Mouse (Mus musculus) urinary bladder, adult 18-20 months (tissue): ENCODE data around the gene Klhdc8b.

Source experiments
- DNase-seq, 2 experiments: peaks; one replicate each; pipeline ENCODE4 v3.0.0; 2022; ENCODE audit warnings: low spot score in 2 of 2, mixed read lengths in 2 of 2

Klhdc8b gene

DNA sequence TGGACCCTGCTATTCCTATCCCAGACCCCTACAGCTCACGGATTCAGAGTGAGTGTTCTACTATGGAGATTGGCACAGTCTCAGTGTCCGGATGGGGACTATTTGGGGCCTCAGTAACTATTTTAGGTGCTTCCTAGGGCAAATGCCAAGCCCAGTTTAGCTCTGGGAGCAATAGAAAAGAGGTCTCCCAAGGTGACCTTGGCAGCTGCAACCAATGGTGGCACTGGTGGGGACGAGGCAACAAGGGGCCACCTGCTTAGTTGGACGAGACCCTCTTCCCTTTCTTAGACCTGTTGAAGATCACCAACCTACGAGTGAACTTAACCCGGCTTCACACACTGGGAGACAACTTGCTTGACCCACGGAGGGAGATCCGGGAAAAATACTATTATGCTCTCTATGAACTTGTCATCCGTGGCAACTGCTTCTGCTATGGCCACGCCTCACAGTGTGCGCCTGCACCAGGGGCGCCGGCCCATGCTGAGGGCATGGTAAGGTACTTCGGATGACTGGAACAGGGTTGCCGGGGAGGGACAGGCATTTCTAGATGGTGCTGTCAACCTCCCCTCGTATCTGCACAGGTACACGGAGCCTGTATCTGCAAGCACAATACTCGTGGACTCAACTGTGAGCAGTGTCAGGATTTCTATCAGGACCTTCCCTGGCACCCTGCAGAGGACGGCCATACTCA is 20.3 kb upstream of the Klhdc8b start:
- no peak for DNase-seq

DNA sequence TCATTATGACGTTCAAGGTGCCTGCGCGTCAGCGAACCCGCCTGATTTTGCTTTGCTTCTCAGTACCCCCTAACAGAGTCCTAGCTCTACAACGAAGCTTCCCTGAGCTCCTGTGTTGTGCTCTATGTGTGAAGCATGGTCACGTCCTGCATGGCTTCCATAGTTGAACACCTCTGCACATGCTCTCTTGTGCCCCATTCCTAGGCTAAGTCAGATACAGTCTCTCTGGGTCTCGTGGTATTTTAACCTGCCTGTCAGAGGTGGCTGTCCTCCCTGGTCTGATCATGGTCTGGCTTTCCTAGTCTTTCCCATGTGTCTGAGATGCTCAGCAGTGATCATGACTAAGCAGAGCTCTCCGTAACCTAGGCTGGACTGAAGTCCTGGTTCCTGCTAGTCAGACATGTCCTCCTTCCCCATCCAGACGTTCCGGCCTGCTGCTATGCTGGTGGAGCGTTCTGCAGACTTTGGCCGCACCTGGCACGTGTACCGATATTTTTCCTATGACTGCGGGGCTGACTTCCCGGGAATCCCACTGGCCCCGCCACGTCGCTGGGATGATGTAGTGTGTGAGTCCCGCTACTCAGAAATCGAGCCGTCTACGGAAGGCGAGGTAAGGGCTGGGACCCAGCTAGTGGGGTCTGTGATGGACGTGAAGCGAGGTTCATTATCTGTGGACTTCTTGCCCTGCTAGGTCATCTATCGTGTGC is 19.6 kb upstream of the Klhdc8b start:
- DNase-seq = no peak

DNA sequence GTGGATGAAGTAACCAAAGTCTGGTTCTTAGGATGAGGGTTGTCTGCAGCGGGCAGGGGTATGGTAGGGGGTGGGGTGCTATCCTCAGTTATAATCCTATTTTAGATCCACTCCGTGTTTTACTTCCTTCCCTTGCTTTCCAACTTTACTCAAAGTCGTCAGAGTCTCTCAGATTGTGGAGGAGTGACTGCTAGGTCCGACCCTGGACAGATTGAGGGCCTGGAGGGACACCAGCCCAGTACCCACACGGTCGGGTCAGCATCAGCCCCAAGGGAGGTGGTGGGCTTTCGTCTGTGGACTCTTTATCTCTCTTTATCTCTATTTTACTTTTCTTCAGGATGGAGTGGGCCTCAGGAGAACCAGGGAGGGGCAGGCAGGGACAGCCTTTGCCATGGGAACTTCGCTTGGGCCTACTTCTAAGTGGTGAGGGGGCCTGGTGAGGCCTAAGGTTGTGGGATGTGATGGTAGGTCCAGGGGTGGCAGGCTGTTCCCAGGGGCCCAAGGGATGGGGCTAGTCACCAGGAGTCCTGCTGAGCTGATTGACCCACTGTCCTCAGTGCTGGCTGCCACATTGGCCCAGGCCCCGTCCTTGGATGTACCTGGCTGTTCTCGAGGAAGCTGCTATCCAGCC is 18.5 kb upstream of the Klhdc8b start, which contains the start of gene Lamb2:
Gene Lamb2, plus strand, starts transcription at position 16 of the 631 bp plus-strand sequence.
- peak in 1 of 2 experiments; percentile 51 for DNase-seq

DNA sequence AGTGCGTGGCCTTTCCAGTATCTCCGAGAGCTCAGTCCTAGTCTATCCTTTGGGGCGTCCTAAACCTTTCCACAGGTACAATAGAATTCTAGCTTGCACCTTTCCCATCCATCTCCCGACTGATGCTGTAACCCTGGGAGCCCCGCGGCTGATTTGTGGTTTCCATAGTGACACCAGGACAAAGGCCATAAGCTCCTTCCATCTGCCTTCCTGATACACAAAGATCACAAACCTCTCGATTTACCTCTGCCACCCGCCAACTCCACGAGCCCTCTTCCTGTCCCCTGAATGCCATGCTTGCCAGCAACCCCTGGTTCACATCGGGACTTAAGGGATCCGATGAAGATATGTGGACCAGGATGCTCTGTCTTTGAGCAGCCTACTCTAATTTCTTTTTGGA is 17.9 kb upstream of the Klhdc8b start:
- peak in 1 of 2 experiments; percentile 38 for DNase-seq

DNA sequence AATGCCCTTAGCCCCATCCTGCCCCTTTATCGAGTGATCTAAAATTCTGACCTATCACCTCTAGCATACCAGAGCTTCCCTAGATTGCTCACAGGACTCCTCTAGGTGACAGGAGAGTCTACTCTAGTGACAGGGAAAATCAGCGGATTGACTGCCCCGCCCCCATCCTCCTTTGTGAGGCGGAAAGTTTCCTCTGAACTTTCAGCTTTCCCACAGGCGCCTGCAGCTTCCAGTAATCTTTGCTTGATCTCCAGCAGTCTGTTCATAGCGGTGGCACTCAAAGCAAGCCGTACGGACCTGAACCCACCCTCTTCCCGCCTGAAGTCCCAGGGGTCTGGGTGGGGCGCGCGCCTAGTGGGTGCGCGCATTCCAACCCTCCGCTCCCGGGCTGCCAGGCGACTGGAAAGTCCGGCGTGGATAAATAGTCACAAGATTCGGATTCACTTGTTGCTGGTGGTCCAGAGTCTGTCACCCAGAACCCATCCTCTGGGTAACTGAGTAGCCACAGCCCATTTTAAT is 17.3 kb upstream of the Klhdc8b start:
- peak; percentile 60 to 82 for DNase-seq

DNA sequence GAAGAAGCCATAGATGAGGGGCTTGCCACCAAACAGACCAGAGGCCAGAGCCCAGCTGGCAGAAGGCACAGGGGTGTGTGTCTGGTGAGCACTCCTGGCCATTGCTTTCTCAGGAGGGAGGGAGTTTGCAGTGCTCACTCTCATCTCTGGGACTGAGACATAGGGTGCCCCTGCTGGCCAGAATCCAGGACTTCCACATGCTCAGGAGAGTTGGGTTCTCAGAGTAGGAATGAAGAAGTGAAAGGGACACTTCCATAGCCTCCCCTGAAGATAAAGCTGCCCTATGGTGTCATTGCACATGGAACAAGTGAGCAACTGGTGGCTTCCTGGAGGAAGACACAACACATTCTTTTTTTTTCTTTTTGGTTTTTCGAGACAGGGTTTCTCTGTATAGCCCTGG is 13.1 kb upstream of the Klhdc8b start:
- no peak for DNase-seq

DNA sequence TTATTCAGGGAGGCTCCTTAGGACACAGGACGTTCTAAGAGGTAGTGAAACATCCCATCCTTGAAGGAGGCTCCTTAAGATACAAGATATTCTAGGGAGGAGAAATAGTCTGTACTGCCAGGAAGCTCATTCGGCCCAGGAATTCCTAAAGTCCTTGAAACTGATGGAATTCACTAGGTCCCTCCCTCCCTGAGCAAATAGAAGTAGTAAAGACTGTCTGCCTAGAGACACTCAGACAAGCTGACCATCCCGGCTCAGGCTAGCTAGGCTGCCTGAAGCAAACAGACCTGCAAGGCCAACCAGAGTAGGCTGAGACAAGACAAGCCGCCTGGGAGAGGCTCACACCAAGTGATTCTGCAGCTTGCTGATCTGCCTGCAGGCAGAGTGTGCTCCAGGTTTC is 8.5 kb upstream of the Klhdc8b start:
- no peak for DNase-seq

DNA sequence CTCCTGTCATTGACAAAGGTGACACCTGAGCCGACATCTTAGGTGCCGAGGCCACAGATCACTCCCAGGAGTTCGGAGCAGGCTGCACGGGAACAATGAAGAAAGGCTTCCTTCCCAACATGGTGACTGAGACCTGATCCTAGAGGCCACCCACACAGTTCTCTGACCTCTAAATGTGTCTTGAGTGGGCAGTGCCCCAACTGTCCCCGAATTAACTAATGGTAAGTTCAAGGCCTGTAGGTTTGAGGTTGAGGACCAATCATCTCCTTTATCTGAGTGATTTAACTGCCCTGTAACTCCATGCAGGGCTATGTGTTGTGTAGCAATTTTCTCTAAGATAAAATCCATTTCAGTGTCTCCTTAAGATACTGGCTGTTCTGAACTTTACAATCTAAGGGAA is 8.0 kb upstream of the Klhdc8b start:
- DNase-seq = no peak

DNA sequence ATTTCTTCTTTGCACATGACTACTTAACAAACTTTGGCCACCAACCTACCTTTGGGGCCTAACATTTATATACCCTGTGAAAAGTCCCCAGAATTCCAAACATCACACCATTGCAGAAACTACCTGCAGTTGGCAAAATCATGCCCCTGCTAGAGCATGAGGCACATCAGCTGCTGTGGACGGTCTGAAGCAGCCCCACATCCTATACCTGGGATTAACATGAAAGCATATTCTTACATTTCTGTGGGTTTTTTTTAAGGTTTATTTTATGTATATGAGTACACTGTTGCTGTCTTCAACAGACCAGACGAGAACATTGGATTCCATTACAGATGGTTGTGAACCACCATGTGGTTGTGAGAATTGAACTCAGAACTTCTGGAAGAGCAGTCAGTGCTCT is 4.8 kb upstream of the Klhdc8b start:
- no peak for DNase-seq

DNA sequence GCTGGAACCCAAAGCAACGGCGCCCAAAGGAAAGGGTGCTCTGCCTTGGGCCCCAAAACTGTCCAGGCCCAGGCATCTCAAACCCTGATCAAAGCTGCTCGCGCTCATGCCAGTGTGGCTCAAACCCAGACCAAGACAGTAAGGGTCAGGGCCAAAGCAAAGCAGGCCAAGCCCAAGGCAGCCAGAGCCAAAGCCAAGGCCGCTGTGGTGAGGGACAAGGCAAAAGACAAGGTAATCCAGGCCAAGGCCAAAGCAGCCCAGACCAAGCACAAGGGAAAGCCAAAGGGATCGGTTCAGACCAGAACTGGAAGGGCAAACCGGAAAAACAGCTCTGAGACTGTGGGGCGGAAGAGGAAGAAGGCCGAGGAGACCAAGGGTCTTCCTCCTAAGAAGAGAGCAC is 2.3 kb upstream of the Klhdc8b start:
- no peak for DNase-seq

DNA sequence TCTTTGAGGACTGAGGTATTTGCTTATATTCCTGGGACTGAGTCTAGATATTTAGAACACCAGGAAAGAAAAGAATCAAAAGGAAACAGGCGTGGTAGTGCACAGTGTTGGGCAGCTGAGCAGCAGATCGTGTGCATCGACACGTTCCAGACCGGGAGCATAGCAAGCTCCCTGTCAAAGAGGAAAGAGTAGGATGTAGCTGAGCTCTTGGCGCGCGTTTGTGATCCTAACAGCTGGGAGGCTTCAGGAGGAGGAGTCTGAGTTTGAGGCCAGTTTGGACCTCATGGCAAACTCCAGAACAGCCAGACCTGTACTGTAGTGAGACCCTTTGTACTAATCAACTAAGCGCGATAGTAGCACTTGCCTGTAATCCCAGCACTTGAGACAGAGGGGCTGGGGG is 811 bp upstream of the Klhdc8b start:
- DNase-seq = no peak

DNA sequence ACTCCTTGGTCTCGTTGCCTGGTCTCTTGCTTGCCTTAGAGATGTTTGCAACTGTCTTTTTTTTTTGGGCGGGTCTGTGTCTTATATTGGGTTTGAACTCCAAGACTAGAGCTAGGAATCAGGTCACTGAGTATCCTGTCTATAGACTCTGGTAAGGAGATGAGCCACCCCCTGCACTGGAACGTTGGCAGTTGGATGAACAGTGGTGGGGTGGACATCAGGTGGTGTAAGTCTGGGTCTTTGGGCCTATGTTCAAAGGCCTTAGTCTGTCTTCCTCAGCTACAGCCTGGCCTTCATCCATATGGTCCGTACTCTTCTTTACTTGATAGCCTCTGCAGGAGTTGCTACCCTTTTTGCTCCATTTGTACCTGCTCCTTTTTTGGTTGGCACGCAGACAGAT is 294 bp upstream of the Klhdc8b start:
- no peak for DNase-seq

DNA sequence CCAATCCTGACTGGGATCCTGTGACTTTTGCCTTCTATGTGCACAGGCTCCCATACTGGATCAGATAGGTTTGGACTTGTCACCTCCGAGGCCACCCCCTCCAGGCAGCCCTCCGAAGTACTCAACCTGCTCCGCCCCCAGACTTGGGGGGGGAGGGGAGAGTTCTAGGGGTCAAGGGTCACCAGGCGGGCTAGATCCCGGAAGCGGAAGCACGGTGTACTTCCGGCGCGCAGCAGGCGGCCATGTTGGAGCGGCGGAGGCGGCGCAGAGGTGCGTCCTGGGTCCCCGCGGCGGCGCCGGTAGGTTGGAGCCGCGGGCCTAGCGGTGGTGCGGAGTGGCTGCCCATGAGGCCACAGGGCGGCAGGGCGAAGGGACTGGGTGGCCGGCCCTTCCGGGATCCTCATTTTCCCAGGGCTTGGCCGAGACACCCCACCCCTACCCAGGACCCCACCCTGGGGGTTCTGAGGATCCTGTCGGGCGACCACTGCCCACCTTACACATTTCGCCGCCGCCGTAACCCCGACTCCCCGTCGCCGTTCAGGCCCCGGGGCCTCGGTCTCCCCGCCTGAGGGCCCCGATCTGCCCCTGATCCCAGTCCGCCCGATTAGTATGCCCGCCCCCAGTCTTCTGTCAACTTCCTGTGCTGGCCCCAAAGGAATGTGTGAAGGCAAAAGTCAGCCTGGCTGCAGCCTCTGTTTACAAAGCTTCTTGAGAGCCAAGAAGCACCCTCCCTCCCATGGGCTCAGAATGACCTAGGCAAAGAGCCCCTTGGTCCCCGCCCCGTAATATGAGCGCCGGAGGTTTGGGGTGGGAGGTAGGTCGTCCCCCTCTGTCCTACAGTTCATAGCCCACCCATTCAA is 832 bp downstream of the Klhdc8b start, which contains the start of gene Ccdc71:
Gene Ccdc71, plus strand, starts transcription at position 209 of the 860 bp plus-strand sequence.
- peak; percentile 72 to 82 for DNase-seq

DNA sequence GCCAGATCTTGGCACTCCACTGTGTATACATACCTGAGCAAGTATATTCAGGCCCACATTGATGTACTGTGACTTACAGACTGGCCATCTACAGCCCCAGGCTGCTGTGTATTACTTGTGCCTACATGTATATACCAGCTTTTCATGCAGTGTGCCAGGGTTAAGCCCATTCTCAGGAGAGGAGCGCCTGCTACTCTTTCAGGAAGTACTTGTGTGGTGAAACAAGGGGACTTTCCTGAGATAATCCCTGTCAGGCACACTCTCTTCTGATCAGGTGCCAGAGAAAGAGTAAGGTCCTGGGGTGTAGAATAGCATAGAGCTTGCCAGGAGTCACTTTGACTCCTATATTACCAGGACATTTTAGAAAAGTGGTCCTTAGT is 1.5 kb downstream of the Klhdc8b start:
- no peak for DNase-seq

DNA sequence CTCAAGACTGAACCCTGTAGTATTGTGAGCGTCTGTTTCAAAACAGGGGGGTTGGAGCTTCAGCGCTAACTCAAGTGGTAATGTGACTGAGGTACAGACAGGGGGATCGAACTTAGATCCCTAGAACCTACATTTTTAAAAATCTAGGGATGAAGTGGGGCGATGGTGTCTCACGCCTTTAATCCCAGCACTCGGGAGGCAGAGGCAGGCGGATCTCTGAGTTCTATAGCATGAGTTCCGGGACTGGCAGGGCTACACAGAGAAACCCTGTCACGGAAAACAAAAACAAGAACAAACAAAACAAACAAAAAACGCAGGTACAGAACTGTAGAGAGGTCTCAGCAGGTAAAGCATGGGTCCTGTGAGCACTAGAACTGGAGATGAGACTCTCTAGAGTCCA is 4.4 kb downstream of the Klhdc8b start:
- no peak for DNase-seq

DNA sequence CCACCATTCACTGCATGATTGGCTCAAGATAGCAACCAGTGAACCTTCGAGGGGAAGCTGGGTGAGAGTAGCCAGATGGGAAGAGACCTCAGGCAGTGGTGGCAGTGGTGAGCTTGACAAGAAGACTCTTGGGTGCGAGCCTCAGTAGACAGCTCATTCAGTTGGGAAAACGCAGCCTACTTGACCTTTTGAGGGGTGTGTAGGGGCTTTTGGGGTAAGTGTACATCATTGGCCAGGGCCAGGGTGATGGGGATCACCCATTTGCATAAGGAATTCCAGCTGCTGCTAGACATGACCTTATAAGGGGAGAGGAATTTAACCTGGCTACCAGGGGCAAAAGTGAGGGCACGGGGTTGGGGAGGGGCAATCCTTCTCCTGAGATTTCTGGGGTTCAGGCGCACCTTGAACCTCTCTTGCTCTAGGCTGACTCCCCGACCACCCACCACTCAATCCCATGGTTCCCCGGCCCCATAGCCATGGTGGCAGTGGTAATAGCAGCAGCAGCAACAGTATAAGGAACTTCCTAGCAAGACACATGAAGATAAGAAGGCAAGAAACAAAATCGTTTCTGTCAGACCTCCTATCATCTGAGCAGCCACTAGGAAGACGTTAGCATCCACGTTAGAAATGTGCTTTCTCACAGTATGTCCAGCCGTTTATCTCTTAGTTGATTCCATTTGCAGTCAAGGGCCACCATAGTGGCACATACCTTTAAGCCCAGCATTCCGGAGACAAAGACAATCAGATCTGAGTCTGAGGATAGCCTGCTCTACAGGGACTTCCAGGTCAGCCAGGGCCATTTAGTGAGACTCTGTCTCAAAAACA is 5.4 kb downstream of the Klhdc8b start:
- DNase-seq = no peak

DNA sequence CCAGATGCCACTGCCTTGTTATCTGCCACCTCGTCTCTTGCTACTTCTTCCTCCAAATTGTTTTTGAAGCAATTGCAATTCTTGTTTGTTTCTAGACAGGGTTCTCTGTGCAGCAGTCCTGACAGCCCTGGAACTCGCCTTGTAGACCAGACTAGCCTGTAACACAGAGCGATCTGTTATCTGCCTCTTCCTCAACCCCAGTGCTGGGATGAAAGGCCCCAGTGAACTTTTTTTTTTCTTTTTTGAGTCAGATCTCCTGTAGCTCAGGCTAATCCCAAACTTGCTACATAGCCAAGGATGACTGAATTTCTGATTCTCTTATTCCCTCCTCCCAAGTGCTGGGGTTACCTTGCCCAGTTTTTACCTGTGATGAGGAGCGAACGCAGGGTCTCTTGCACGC is 7.0 kb downstream of the Klhdc8b start:
- no peak for DNase-seq

DNA sequence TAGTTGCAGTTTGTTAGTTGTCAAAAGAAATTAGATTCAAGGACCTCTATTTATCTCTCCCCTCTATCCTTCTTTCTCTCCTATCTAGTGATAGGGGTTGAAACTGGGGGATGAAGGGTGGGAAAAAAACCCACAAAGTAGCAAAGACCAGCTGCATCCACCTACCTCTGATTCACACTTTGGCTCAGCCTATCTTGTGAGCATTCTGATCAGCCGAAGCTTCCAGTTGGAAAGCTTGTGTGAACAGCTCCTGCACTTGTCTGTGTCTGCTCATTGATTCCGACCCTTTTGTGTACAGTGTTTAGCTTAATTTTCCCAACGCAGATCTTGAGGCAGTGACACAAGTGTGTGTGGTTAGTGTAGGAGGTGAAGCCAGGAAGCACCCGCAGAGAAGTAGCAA is 7.9 kb downstream of the Klhdc8b start:
- DNase-seq = no peak

DNA sequence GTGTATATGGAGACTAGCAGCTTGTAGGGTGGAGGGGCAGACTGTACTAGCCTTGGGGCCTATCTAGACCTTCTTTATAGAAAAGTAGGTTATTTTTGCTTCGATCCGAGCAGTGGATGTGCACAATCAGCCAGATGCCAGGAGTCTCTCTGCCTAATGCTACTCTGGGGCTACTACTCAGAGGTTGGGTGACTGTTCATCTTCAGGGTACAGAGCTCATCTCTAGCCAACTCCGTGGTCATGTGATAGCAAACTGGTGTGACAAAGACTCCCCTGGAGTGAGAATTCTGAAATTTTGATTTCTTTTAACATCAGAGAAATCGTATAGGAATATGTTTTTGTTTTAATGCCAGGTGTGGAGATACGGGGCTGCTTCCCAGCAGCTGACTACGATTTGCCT is 8.5 kb downstream of the Klhdc8b start:
- no peak for DNase-seq

DNA sequence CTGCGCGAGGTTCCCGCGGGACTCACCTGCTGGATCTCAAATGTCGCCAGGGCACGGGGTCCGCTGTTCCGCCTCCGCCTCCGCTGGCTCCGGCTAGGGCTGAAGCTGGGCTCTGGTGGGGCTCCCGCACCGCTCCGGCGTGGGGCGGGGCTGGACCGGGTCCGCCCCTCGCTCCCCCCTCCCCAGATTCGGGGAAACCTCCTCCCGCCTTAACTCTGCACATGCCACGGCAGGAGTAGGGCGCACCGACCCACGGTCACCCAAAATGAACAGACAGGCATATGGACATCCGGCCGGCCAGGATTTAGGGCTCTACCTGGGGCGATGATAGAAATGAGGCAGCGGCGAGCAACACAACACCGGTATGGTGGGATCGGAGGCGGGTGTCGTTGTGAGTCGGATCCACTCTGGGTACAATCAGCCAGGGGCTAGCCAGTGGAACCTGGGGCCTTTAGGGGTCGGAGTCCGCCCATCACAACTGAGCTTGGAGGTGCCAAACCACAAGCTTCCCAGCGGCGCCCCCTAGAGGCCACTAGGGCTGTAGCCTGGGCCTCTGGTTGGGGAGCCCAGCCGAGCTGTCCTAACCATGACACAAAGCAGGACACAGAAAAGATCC is 9.0 kb downstream of the Klhdc8b start:
- DNase-seq = peak; percentile 72 to 79
